Mouse (Mus musculus): Measurements from ENCODE around the gene Med12l.

DNA sequence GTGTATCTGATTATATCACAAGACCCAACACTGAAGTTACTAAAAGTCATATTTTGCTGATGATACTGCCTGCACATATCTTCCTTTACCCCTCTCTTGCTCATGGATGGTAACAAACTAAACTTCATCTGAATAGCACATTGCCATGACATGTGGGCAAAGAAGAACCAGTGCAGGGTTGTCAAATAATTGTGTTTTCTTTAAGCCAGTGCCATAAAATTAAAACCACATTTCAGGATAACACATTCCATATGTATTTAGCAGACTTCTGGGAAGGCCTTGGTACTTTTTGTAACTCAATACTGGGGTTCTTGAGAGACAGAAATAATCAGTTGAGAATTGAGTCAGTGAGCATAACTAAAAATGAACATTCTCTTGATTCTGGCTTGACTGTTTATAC lies 354.5 kb downstream of the Med12l start:
- TF ChIP-seq CTCF (IDR thresholded peaks at IDR 0.05) (no peak), POLR2A (IDR thresholded peaks at IDR 0.05; ENCODE audit: insufficient read depth, low read depth, low read length) (no peak)

Measured in heart, adult 2 months (tissue).